Mouse (Mus musculus) ES-Bruce4 (cell line): Measurements from ENCODE around the gene Slc5a11. TPM values are rescaled to one million over a fixed set of nuclear protein-coding genes. Genes with fewer than 3 reads are reported as not detected.
A peak's percentile ranks its signal among the peaks of the same experiment; 100 is the strongest.

Experiments used
- H3K27ac ChIP-seq: 2 replicates; pipeline ENCODE4 v1.5.1; 2012; ENCODE audit warnings: low read length, inconsistent platforms; ENCODE audit not compliant: insufficient read depth
- H3K27me3 ChIP-seq: 2 replicates; pipeline ENCODE4 v1.6.1; 2012; ENCODE audit warnings: mild to moderate bottlenecking, low read length, inconsistent platforms; ENCODE audit not compliant: control insufficient read depth, poor library complexity, insufficient read depth, severe bottlenecking
- H3K36me3 ChIP-seq: 2 replicates; pipeline ENCODE4 v1.6.1; 2012; ENCODE audit warnings: inconsistent platforms, mild to moderate bottlenecking, low read length, moderate library complexity; ENCODE audit not compliant: control insufficient read depth, poor library complexity, insufficient read depth, severe bottlenecking
- H3K4me1 ChIP-seq: one replicate; pipeline ENCODE4 v1.8.1; 2011; ENCODE audit warnings: low read length; ENCODE audit not compliant: control insufficient read depth, insufficient read depth
- H3K4me3 ChIP-seq: 2 replicates; pipeline ENCODE4 v1.5.1; 2011; ENCODE audit warnings: low read depth, mild to moderate bottlenecking, low read length
- H3K9ac ChIP-seq: 2 replicates; pipeline ENCODE4 v1.6.1; 2012; ENCODE audit warnings: low read depth, mild to moderate bottlenecking, inconsistent platforms; ENCODE audit not compliant: poor library complexity, severe bottlenecking
- H3K9me3 ChIP-seq: replicated peaks from 2 replicates; pipeline ENCODE4 v1.6.1; 2012; ENCODE audit warnings: mild to moderate bottlenecking, low read length, inconsistent platforms; ENCODE audit not compliant: control insufficient read depth, poor library complexity, insufficient read depth, severe bottlenecking
- CTCF ChIP-seq: IDR thresholded peaks from one replicate; pipeline ENCODE4 v1.8.1; 2011; ENCODE audit warnings: low read depth, low read length
- EP300 ChIP-seq: IDR thresholded peaks from 2 replicates; pipeline ENCODE4 v1.6.1; 2011; ENCODE audit warnings: low read depth, low read length; ENCODE audit not compliant: insufficient read depth
- POLR2A ChIP-seq: IDR thresholded peaks from one replicate; pipeline ENCODE4 v1.8.1; 2011; ENCODE audit warnings: low read length; ENCODE audit not compliant: insufficient read depth
- polyA plus RNA-seq: library from polyadenylated mRNA; stranded (reverse); fragments of >200 nt; gene quantifications from 2 replicates; pipeline ENCODE4 v1.2.4, GENCODE M21; 2011; ENCODE audit warnings: low read depth; ENCODE audit not compliant: missing spikeins, insufficient read depth, insufficient read length

Slc5a11 gene
- polyA plus RNA-seq, 1 experiment, result 2.3 TPM

- H3K36me3 ChIP-seq, result no peaks in the 10 kb centered on the region
- H3K9ac ChIP-seq, result no peak overlapping the region
- TF ChIP-seq POLR2A (no peak), CTCF (no peak), EP300 (no peak)
- no peaks in the 10 kb centered on the region for H3K9me3 ChIP-seq
- no peak overlapping the region for H3K4me3 ChIP-seq
- H3K4me1 ChIP-seq, result peaks cover 7% of the 10 kb centered on the region
- no peaks in the 10 kb centered on the region for H3K27me3 ChIP-seq
- peak overlapping the region; percentile 90 for H3K27ac ChIP-seq
Observed at GRCm38 (mm10) chr7:123220633-123220942, 6.0 kb downstream of the Slc5a11 start.

- TF ChIP-seq EP300 (no peak), POLR2A (no peak), CTCF (no peak)
- no peak overlapping the region for H3K4me3 ChIP-seq
- no peak overlapping the region for H3K27ac ChIP-seq
Observed at GRCm38 (mm10) chr7:123224076-123224475, 9.5 kb downstream of the Slc5a11 start.

GRCm38 (mm10) chr7:123225159-123225558 is 10.6 kb downstream of the Slc5a11 start:
- H3K27me3 ChIP-seq, result no peaks in the 10 kb centered on the region

More at GRCm38 (mm10) chr7:123224076-123224475, 9.5 kb downstream of the Slc5a11 start:
- Histone ChIP-seq H3K9me3 (no peaks in the 10 kb centered on the region), H3K4me1 (peaks cover 3% of the 10 kb centered on the region), H3K27me3 (no peaks in the 10 kb centered on the region), H3K9ac (no peak overlapping the region), H3K36me3 (no peaks in the 10 kb centered on the region)

GRCm38 (mm10) chr7:123235449-123235848 is 20.9 kb downstream of the Slc5a11 start:
- no peak overlapping the region for H3K4me3 ChIP-seq
- H3K36me3 ChIP-seq, result peaks cover 8% of the 10 kb centered on the region
- H3K27ac ChIP-seq, result no peak overlapping the region
- no peaks in the 10 kb centered on the region for H3K9me3 ChIP-seq
- H3K9ac ChIP-seq, result no peak overlapping the region
- TF ChIP-seq CTCF (no peak), EP300 (no peak), POLR2A (no peak)
- H3K4me1 ChIP-seq, result no peaks in the 10 kb centered on the region
- no peaks in the 10 kb centered on the region for H3K27me3 ChIP-seq

More at GRCm38 (mm10) chr7:123225159-123225558, 10.6 kb downstream of the Slc5a11 start:
- Histone ChIP-seq H3K36me3 (no peaks in the 10 kb centered on the region), H3K9ac (no peak overlapping the region), H3K9me3 (no peaks in the 10 kb centered on the region), H3K27ac (no peak overlapping the region), H3K4me1 (no peaks in the 10 kb centered on the region), H3K4me3 (no peak overlapping the region)
- TF ChIP-seq CTCF (no peak), EP300 (no peak), POLR2A (no peak)

GRCm38 (mm10) chr7:123238621-123239020 is 24.0 kb downstream of the Slc5a11 start:
- no peaks in the 10 kb centered on the region for H3K27me3 ChIP-seq
- no peak overlapping the region for H3K9ac ChIP-seq
- no peak for TF ChIP-seq CTCF
- no peak for TF ChIP-seq POLR2A
- TF ChIP-seq EP300, result no peak
- H3K36me3 ChIP-seq, result 0 out of 2 replicates have a peak, but pooled peaks cover 2% of the 10 kb centered on the region
- H3K4me1 ChIP-seq, result no peaks in the 10 kb centered on the region
- H3K27ac ChIP-seq, result no peak overlapping the region
- no peak overlapping the region for H3K4me3 ChIP-seq
- H3K9me3 ChIP-seq, result no peaks in the 10 kb centered on the region

GRCm38 (mm10) chr7:123240064-123240463 is 25.5 kb downstream of the Slc5a11 start:
- Histone ChIP-seq H3K4me1 (no peaks in the 10 kb centered on the region), H3K27ac (no peak overlapping the region), H3K9ac (no peak overlapping the region), H3K27me3 (no peaks in the 10 kb centered on the region), H3K9me3 (no peaks in the 10 kb centered on the region), H3K4me3 (no peak overlapping the region), H3K36me3 (0 out of 2 replicates have a peak, but pooled peaks cover 2% of the 10 kb centered on the region)
- TF ChIP-seq POLR2A, result no peak
- TF ChIP-seq EP300, result no peak
- TF ChIP-seq CTCF, result no peak
